Mouse (Mus musculus) kidney, adult 2 months (tissue): ENCODE measurements around the gene Pex10. TPM values are rescaled to one million over a fixed set of nuclear protein-coding genes. Genes with fewer than 3 reads are reported as not detected.

Experiments used
- DNase-seq: peaks from one replicate; pipeline ENCODE4 v3.0.0; 2021
- H3K27ac ChIP-seq: fragments of 200-500 bp; 2 replicates; pipeline ENCODE4 v1.5.1; 2012; ENCODE audit warnings: low read depth, low read length, control low read depth, inconsistent platforms; ENCODE audit not compliant: insufficient read depth
- H3K27me3 ChIP-seq: fragments of 200-500 bp; replicated peaks from 2 replicates; pipeline ENCODE4 v1.6.1; 2012; ENCODE audit warnings: mild to moderate bottlenecking, moderate library complexity, low read length, inconsistent platforms; ENCODE audit not compliant: control insufficient read depth, insufficient read depth
- H3K36me3 ChIP-seq: fragments of 200-500 bp; 2 replicates; pipeline ENCODE4 v1.6.1; 2012; ENCODE audit warnings: mild to moderate bottlenecking, moderate library complexity, low read length, inconsistent platforms; ENCODE audit not compliant: control insufficient read depth, insufficient read depth
- H3K4me1 ChIP-seq: fragments of 200-500 bp; 2 replicates; pipeline ENCODE4 v1.6.1; 2011; ENCODE audit warnings: low read length; ENCODE audit not compliant: control insufficient read depth, insufficient read depth
- H3K4me3 ChIP-seq: fragments of 200-500 bp; 2 replicates; pipeline ENCODE4 v1.5.1; 2011; ENCODE audit warnings: mild to moderate bottlenecking, low read depth, low read length, control low read depth; ENCODE audit not compliant: insufficient read depth
- CTCF ChIP-seq: fragments of 200-500 bp; conservative IDR thresholded peaks from 2 replicates; pipeline ENCODE4 v1.5.1; 2011; ENCODE audit warnings: low read depth, mild to moderate bottlenecking, control low read depth, low read length, moderate library complexity, mixed read lengths; ENCODE audit not compliant: insufficient read depth, insufficient read length
- POLR2A ChIP-seq: fragments of 200-500 bp; IDR thresholded peaks from one replicate; pipeline ENCODE4 v1.6.1; 2011; ENCODE audit warnings: low read depth, low read length, control low read depth
- WGBS: fragments of 180-500 bp; shearing (Covaris S2); methylation state at CpG from one replicate; pipeline ENCODE4 v1.1.7; 2018; 5-methylcytosine and 5-hydroxymethylcytosine counted together
- polyA plus RNA-seq: library from polyadenylated mRNA; depleted of rRNA; stranded (reverse); fragments of >200 nt; gene quantifications from 2 replicates; pipeline ENCODE4 v1.2.3, GENCODE M21; 2012; rRNA removed

The Pex10 gene
- 23.9 and 25.6 TPM in 2 replicates for polyA plus RNA-seq

DNA sequence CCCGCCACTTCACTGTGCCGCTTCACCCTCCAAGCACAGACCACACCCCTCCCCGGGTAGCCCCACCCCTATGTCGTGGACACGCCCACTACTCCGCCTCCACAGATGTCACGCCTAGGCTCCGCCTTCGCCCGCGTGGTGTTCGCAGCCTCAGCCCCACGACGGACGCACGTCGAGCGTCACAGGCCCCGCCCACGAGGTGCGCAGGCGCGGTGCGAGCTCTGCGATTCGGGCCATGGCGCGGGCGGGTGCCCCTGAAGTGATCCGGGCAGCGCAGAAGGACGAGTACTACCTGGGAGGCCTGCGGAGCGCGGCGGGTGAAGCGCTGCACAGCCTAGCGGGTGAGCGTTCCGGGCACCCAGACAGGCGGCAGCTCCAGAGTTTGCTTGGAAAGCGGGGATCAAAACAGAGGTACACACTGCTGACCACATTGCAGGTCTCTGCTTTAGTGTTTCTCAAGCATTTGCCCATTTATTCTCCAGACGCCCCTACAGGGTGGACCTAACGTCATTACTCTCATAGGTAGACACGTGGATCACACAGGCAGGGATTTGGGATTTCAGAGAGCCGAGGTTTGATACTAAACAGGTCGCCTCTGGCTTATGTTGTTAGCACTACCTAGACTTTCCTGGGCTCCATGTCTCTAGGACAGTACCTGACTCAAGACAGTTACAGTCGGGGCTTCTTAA, at the start of gene Pex10:
Pex10 (plus strand) TSS at position 183 of the 689 bp plus-strand sequence.
- TF ChIP-seq CTCF (no peak), POLR2A (peak; percentile 70)
- H3K4me3 ChIP-seq: peak within 1 kb of the TSS; percentile 70

GRCm38 (mm10) chr4:155017253-155017878, 49.5 kb upstream of the Pex10 start:
- Histone ChIP-seq H3K4me3 (no peak overlapping the region), H3K27ac (no peak overlapping the region), H3K27me3 (no peaks in the 10 kb centered on the region), H3K4me1 (no peaks in the 10 kb centered on the region), H3K36me3 (no peaks in the 10 kb centered on the region)
- 64% methylated on average over 11 of the region's 11 CpGs for WGBS
- no peak for DNase-seq
- TF ChIP-seq POLR2A (no peak), CTCF (no peak)

More for the DNA sequence above, at the start of gene Pex10:
- Histone ChIP-seq H3K27me3 (no peaks in the 10 kb centered on the region), H3K4me1 (peaks cover 32% of the 10 kb centered on the region), H3K27ac (peak within 1 kb of the TSS; percentile 55), H3K36me3 (no peaks in the 10 kb centered on the region)
- under 1% methylated on average over 48 of the region's 48 CpGs for WGBS
- DNase-seq: peak; percentile 98

DNA sequence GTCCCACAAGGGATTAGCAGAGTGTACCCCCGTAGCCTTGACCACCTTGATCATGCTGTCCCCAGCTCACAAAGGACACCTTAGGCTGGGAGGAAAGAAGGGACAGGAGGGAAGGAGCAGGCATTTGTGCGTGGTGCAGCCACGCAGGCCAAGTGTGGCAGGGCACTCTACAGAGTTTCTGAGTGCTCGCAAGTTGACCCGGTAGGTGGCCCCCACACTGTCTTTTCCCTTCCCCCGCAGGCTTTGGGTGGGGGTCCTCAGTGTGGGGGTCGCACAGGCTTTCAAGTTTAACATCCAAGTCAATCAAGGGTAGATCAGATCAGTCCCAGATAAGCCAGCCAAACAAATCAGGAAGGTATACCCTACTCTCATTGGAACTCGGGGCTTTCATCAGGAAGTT, 48.8 kb upstream of the Pex10 start:
- H3K4me1 ChIP-seq: no peaks in the 10 kb centered on the region
- no peak overlapping the region for H3K4me3 ChIP-seq
- H3K27me3 ChIP-seq: no peaks in the 10 kb centered on the region
- no peak overlapping the region for H3K27ac ChIP-seq
- 67% methylated on average over 8 of the region's 8 CpGs for WGBS
- H3K36me3 ChIP-seq: no peaks in the 10 kb centered on the region
- no peak for DNase-seq
- no peak for TF ChIP-seq POLR2A
- TF ChIP-seq CTCF: no peak

- no peaks in the 10 kb centered on the region for H3K4me1 ChIP-seq
- TF ChIP-seq CTCF (no peak), POLR2A (no peak)
- H3K4me3 ChIP-seq: no peak overlapping the region
- no peak overlapping the region for H3K27ac ChIP-seq
- DNase-seq: peak; percentile 14
- no peaks in the 10 kb centered on the region for H3K36me3 ChIP-seq
- no peaks in the 10 kb centered on the region for H3K27me3 ChIP-seq
- WGBS: 7% methylated on average over 15 of the region's 15 CpGs
Observed at GRCm38 (mm10) chr4:155018601-155019335, 48.0 kb upstream of the Pex10 start.

GRCm38 (mm10) chr4:155019336-155019847, 47.4 kb upstream of the Pex10 start:
- Histone ChIP-seq H3K4me3 (no peak overlapping the region), H3K27me3 (no peaks in the 10 kb centered on the region), H3K4me1 (no peaks in the 10 kb centered on the region), H3K36me3 (no peaks in the 10 kb centered on the region), H3K27ac (no peak overlapping the region)
- WGBS: 1% methylated on average over 10 of the region's 10 CpGs
- no peak for DNase-seq
- TF ChIP-seq POLR2A (no peak), CTCF (no peak)

GRCm38 (mm10) chr4:155020141-155020540, 46.7 kb upstream of the Pex10 start:
- H3K4me1 ChIP-seq: no peaks in the 10 kb centered on the region
- DNase-seq: no peak
- TF ChIP-seq CTCF (no peak), POLR2A (no peak)
- H3K36me3 ChIP-seq: no peaks in the 10 kb centered on the region
- no peak overlapping the region for H3K4me3 ChIP-seq
- H3K27me3 ChIP-seq: no peaks in the 10 kb centered on the region
- no peak overlapping the region for H3K27ac ChIP-seq
- WGBS: 71% methylated on average over 1 of the region's 1 CpGs

GRCm38 (mm10) chr4:155020813-155021212, 46.0 kb upstream of the Pex10 start:
- Histone ChIP-seq H3K27me3 (no peaks in the 10 kb centered on the region), H3K36me3 (no peaks in the 10 kb centered on the region), H3K4me1 (no peaks in the 10 kb centered on the region), H3K4me3 (no peak overlapping the region), H3K27ac (no peak overlapping the region)
- DNase-seq: no peak
- WGBS: 28% methylated on average over 9 of the region's 9 CpGs
- TF ChIP-seq CTCF (no peak), POLR2A (no peak)
